9 mouse cellular contexts compared by ENCODE assay signal in the genomic region with DNA sequence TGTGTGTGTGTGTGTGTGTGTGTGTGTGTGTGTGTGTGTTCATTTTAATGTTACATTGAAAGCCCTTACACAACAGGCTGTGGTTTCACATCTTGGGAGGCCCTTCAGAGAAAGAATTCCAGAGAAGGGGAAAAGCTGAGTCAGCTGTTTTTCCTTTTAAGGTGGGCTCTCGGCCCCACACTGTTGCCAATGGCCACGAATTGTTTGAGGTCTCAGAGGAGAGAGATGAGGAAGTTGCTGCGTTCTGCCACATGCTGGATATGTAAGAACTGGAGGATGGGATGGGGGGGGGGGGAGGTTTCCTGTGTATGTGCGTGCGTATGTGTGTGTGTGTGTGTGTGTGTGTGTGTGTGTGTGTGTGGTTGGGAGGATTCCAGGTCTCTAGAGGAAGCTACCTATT. TPM values are rescaled to one million over a fixed set of nuclear protein-coding genes. Genes with fewer than 3 reads are reported as not detected.
DNase-seq lines count a peak whose midpoint lies in the region; ATAC-seq lines count a peak whose summit lies in the region.
"Had no signal": no experiment of that assay in that cellular context is flagged by ENCODE, and none has a peak within 500 bp of the region (broad histone marks: within the 10 kb centered on the region; RNA-seq: fewer than 3 reads in every experiment).

No protein-coding gene starts in this region.

- H3K9ac ChIP-seq in forebrain, embryonic 13.5 days = no peak overlapping the region
- no peak overlapping the region for H3K9ac ChIP-seq in intestine, embryonic 15.5 days
- no peak overlapping the region for H3K9ac ChIP-seq in stomach, embryonic 15.5 days

- H3K4me3 ChIP-seq in forebrain, embryonic 10.5 days = no peak overlapping the region
- no peak overlapping the region for H3K4me3 ChIP-seq in forebrain, embryonic 13.5 days
- no peak overlapping the region for H3K4me3 ChIP-seq in intestine, embryonic 15.5 days (replicated peaks)
- H3K4me3 ChIP-seq in stomach, embryonic 15.5 days (replicated peaks) = no peak overlapping the region

- peaks cover 89% of the 10 kb centered on the region for H3K36me3 ChIP-seq in forebrain, embryonic 10.5 days (replicated peaks)
- H3K36me3 ChIP-seq in forebrain, embryonic 13.5 days (ENCODE audit: poor library complexity, severe bottlenecking) = peaks cover 84% of the 10 kb centered on the region
- no peaks in the 10 kb centered on the region for H3K36me3 ChIP-seq in intestine, embryonic 15.5 days
- H3K36me3 ChIP-seq in stomach, embryonic 15.5 days = no peaks in the 10 kb centered on the region

- DNase-seq in forebrain, embryonic 10.5 days (ENCODE audit: extremely low spot score, low spot score) = no peak
- peak; percentile 49 for DNase-seq in lung, postnatal 10 days
- no peak for DNase-seq in lung, adult 18-20 months
- DNase-seq in Muller cell, postnatal 12 days (ENCODE audit: inconsistent ontology term) = no peak
- no peak for DNase-seq in cerebellum, postnatal 10 days
- DNase-seq: adrenal gland, postnatal 14 days had no signal

- no peaks in the 10 kb centered on the region for H3K27me3 ChIP-seq in forebrain, embryonic 10.5 days (ENCODE audit: poor library complexity, severe bottlenecking)
- no peaks in the 10 kb centered on the region for H3K27me3 ChIP-seq in forebrain, embryonic 13.5 days
- H3K27me3 ChIP-seq in intestine, embryonic 15.5 days (replicated peaks) = no peaks in the 10 kb centered on the region
- H3K27me3 ChIP-seq in stomach, embryonic 15.5 days (replicated peaks) = no peaks in the 10 kb centered on the region

- no peaks in the 10 kb centered on the region for H3K9me3 ChIP-seq in forebrain, embryonic 10.5 days
- no peaks in the 10 kb centered on the region for H3K9me3 ChIP-seq in forebrain, embryonic 13.5 days (replicated peaks)
- no peaks in the 10 kb centered on the region for H3K9me3 ChIP-seq in intestine, embryonic 15.5 days
- H3K9me3 ChIP-seq in stomach, embryonic 15.5 days = no peaks in the 10 kb centered on the region

- 75% methylated on average over 5 of the region's 5 CpGs for WGBS in forebrain, embryonic 10.5 days
- WGBS in forebrain, embryonic 13.5 days = 40% methylated on average over 3 of the region's 5 CpGs
- 39% methylated on average over 5 of the region's 5 CpGs for WGBS in intestine, embryonic 15.5 days
- WGBS in stomach, embryonic 15.5 days = 31% methylated on average over 5 of the region's 5 CpGs

- no peak for ATAC-seq in forebrain, embryonic 13.5 days
- peak; percentile 59 for ATAC-seq in intestine, embryonic 15.5 days
- ATAC-seq in stomach, embryonic 15.5 days (ENCODE audit: insufficient read depth, low FRiP score, low read depth) = no peak

- H3K27ac ChIP-seq in forebrain, embryonic 10.5 days = peak overlapping the region; percentile 69; the same call in 1 of the 2 replicates
- H3K27ac ChIP-seq in forebrain, embryonic 13.5 days = no peak overlapping the region
- H3K27ac ChIP-seq in intestine, embryonic 15.5 days = peak overlapping the region; percentile 55; the same call in 1 of the 2 replicates
- peak overlapping the region; percentile 77 for H3K27ac ChIP-seq in stomach, embryonic 15.5 days

- peaks cover 47% of the 10 kb centered on the region for H3K4me1 ChIP-seq in forebrain, embryonic 10.5 days
- H3K4me1 ChIP-seq in forebrain, embryonic 13.5 days = peaks cover 49% of the 10 kb centered on the region
- H3K4me1 ChIP-seq in intestine, embryonic 15.5 days (replicated peaks) = peaks cover 35% of the 10 kb centered on the region
- H3K4me1 ChIP-seq in stomach, embryonic 15.5 days = peaks cover 33% of the 10 kb centered on the region

- H3K4me2 ChIP-seq in forebrain, embryonic 13.5 days = no peak overlapping the region
- H3K4me2 ChIP-seq in intestine, embryonic 15.5 days (replicated peaks) = no peak overlapping the region
- no peak overlapping the region for H3K4me2 ChIP-seq in stomach, embryonic 15.5 days

RNA-seq across cellular contexts. Expression of gene Pik3c2b, which starts 24.7 kb away (rescaled TPM):
- polyA plus RNA-seq in forebrain, embryonic 10.5 days (2016; fragmentation: Nextera tagmentation; extraction: Ambion mirVana) = 13.6 and 13.7 TPM in 2 replicates
- 15.5 and 15.9 TPM in 2 replicates for polyA plus RNA-seq in forebrain, embryonic 13.5 days (2015; fragmentation: Nextera tagmentation; extraction: Ambion mirVana)
- polyA plus RNA-seq in intestine, embryonic 15.5 days (2015; fragmentation: Nextera tagmentation; extraction: Ambion mirVana) = 6.1 and 7.0 TPM in 2 replicates
- polyA plus RNA-seq in stomach, embryonic 15.5 days (2015; fragmentation: Nextera tagmentation; extraction: Ambion mirVana) = 8.3 and 10.7 TPM in 2 replicates

RNA-seq across cellular contexts. Expression of gene Mdm4, which starts 39.8 kb away (rescaled TPM):
- polyA plus RNA-seq in forebrain, embryonic 10.5 days (2016; fragmentation: Nextera tagmentation; extraction: Ambion mirVana) = 38.5 and 38.8 TPM in 2 replicates
- polyA plus RNA-seq in forebrain, embryonic 13.5 days (2015; fragmentation: Nextera tagmentation; extraction: Ambion mirVana) = 44.8 and 46.3 TPM in 2 replicates
- 27.1 and 31.9 TPM in 2 replicates for polyA plus RNA-seq in intestine, embryonic 15.5 days (2015; fragmentation: Nextera tagmentation; extraction: Ambion mirVana)
- 33.3 and 34.9 TPM in 2 replicates for polyA plus RNA-seq in stomach, embryonic 15.5 days (2015; fragmentation: Nextera tagmentation; extraction: Ambion mirVana)
